Mouse (Mus musculus) hindbrain, embryonic 10.5 days (tissue): Measurements from ENCODE around the gene Smug1. TPM values are rescaled to one million over a fixed set of nuclear protein-coding genes. Genes with fewer than 3 reads are reported as not detected.
A peak's percentile ranks its signal among the peaks of the same experiment; 100 is the strongest.

Source experiments
- DNase-seq: peaks from one replicate; pipeline ENCODE4 v3.0.0-alpha.2; 2017; ENCODE audit warnings: low spot score
- H3K27ac ChIP-seq: fragments of 300-500 bp; sonication (generic); 2 replicates; pipeline ENCODE4 v1.5.1; 2016; ENCODE audit warnings: mild to moderate bottlenecking, moderate library complexity
- H3K27me3 ChIP-seq: fragments of 300-500 bp; sonication (generic); 2 replicates; pipeline ENCODE4 v1.6.1; 2016; ENCODE audit warnings: mild to moderate bottlenecking; ENCODE audit not compliant: poor library complexity, insufficient read depth, severe bottlenecking
- H3K36me3 ChIP-seq: fragments of 300-500 bp; sonication (generic); 2 replicates; pipeline ENCODE4 v1.6.1; 2016; ENCODE audit warnings: mild to moderate bottlenecking, moderate library complexity
- H3K4me1 ChIP-seq: fragments of 300-500 bp; sonication (generic); replicated peaks from 2 replicates; pipeline ENCODE4 v1.6.1; 2016; ENCODE audit warnings: mild to moderate bottlenecking
- H3K4me3 ChIP-seq: fragments of 300-500 bp; sonication (generic); 2 replicates; pipeline ENCODE4 v1.5.1; 2016; ENCODE audit warnings: mild to moderate bottlenecking, moderate library complexity
- H3K9me3 ChIP-seq: fragments of 300-500 bp; sonication (generic); 2 replicates; pipeline ENCODE4 v1.6.1; 2016; ENCODE audit warnings: mild to moderate bottlenecking, moderate library complexity
- WGBS: fragments of 180-500 bp; shearing (Covaris S2); methylation state at CpG from one replicate; pipeline ENCODE4 v1.1.7; 2016; 5-methylcytosine and 5-hydroxymethylcytosine counted together
- polyA plus RNA-seq: library from polyadenylated mRNA; unstranded; fragments of >200 nt; fragmentation: Nextera tagmentation; extraction: Ambion mirVana; gene quantifications from 2 replicates; pipeline ENCODE4 v1.2.1, GENCODE M21; 2016

Gene Smug1
- polyA plus RNA-seq, 1 experiment from 2014 or later, result 24.3 TPM

DNA sequence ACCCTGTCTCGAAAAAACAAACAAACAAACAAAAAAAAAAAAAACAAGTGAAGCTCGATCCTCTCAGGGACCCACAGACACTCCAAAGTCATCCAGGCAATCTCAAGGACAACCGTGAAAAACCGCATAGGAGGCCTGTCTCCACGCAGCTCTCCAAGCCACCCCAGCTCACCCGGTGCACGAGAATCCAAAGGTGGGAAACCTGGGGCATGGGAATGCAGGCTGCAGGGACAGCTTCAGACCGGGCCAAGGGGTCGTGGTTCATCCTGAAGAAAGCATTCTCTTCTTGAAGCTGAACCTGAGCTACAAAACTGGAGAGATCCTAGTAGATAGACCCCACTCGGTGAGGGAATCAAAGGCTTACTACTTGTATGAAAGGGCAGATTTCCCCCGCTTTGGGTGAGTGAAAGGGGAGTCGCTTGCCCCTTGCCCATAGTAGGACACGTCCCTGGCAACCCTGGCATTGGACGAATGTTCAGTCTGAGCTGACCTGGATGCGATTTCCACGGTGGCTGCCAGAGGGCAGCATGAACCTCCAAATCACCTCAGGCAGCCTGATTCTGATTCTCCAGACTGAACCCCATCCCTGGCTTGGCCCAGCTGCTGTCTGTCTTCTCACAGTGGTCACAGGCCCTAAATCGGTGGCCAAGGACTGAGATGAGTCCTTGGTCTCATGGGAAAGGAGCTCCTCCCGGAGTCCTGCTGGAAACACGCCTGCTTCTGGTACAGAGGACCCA lies 18.7 kb upstream of the Smug1 start:
- no peak overlapping the region for H3K27ac ChIP-seq
- WGBS, result 52% methylated on average over 19 of the region's 19 CpGs
- DNase-seq, result peak; percentile 51
- H3K4me1 ChIP-seq, result peaks cover 24% of the 10 kb centered on the region
- H3K36me3 ChIP-seq, result peaks cover 16% of the 10 kb centered on the region
- no peaks in the 10 kb centered on the region for H3K9me3 ChIP-seq
- H3K27me3 ChIP-seq, result peaks cover 49% of the 10 kb centered on the region
- H3K4me3 ChIP-seq, result no peak overlapping the region

DNA sequence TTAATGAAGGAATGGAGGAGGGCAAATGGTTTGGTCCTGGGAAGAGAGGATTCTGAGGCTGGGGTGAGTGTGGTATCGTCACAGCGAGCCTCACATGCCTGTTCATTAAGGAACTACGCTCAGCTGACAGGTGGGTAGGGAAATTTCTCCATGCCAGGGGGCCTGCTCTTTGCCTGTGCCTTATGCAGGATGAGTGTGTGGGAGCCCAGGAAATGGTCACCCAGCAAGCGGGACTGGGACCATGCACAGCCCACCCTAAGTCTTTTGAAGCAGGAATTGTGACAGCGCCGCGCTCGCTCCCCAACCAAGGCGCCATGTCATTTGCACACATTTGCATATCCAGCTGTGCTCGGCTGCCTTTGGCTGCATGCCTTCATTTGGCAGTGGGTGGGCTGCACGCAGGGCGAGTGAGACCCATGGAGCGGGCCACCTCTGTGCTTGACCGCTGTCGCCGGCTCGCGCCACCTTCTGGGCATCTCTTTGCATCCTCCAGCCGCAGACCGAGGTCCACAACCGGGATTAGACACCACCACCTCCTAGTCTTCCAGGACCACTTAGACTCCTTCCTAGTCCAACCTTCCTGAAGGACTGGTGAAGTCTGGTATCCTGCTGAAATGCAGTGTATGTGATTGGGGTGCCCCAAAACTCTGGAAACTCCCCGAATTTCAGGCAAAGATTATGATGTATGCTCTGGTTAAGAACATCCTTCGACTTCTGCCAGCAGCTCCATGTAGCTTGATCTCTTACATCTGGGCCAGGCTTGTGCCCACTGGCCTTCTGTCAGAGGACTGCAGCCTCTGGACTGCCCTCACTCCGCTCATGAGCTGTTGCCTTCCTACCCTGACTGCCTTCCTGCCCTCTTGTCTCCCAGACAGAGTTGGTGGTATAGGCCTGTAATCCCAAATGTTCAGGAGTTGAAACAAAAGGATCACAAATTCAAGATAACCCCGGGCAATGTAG lies 17.0 kb upstream of the Smug1 start:
- WGBS, result 12% methylated on average over 25 of the region's 25 CpGs
- H3K27ac ChIP-seq, result no peak overlapping the region
- no peaks in the 10 kb centered on the region for H3K9me3 ChIP-seq
- peaks cover 24% of the 10 kb centered on the region for H3K4me1 ChIP-seq
- peaks cover 66% of the 10 kb centered on the region for H3K27me3 ChIP-seq
- H3K4me3 ChIP-seq, result peak overlapping the region; percentile 44
- peak; percentile 59 for DNase-seq
- H3K36me3 ChIP-seq, result peaks cover 4% of the 10 kb centered on the region; the same call in 1 of the 2 replicates

DNA sequence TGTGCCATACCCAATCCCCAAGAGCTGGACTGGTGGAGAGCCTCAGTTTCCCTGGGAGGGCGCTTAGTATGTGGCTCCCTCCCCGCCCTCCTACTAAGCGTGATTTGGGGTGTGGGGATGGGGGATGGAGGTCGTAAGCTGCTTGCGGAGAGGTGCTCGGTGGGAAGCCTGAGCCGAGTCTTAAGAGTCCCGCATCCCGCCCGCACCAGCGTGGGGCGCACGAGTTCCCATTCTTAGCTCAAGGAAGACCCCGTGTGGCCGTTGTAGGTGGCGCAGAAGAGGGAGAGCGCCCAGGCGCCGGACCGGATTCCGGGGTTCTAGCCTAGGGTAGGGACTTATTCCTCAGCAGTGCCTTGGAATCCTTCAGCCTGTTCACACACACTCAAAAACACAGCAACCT lies 16.2 kb upstream of the Smug1 start:
- Histone ChIP-seq H3K27me3 (peaks cover 74% of the 10 kb centered on the region), H3K27ac (no peak overlapping the region), H3K4me3 (peak overlapping the region; percentile 44), H3K36me3 (no peaks in the 10 kb centered on the region), H3K4me1 (peaks cover 28% of the 10 kb centered on the region), H3K9me3 (no peaks in the 10 kb centered on the region)
- WGBS, result 1% methylated on average over 21 of the region's 21 CpGs
- peak; percentile 71 for DNase-seq

DNA sequence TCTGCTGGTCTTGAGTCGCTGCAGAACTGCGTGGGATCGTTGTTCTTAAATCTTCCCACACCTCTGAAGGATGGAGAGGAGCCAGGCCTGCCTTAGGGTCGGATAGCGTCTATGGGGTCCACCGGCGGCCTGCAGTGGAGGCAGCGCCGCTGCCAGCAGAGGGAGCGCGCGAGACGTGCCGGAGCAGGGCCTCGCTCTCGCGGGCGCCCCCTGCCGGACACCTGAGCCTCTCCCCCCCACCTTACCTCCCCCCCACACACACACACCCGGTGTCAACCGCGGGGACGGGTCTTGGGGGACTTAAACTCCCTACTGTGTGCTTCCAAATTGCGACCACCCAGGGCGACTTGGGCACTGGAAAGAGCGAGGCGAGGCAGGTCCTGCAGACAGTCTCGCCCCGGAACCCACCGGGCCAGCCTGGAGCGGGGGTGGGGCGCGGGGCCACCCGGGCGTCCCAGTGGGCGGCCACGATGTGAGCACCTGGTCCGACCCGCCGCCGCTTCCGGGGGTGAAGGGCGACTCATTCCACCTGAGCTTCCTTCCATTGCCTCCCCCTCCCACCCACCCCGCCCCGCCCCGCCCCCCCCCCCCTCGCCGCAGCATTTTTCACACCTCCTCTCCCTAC lies 15.4 kb upstream of the Smug1 start:
- Histone ChIP-seq H3K27me3 (peaks cover 82% of the 10 kb centered on the region), H3K4me3 (peak overlapping the region; percentile 44), H3K4me1 (peaks cover 37% of the 10 kb centered on the region), H3K9me3 (no peaks in the 10 kb centered on the region), H3K27ac (no peak overlapping the region), H3K36me3 (no peaks in the 10 kb centered on the region)
- WGBS, result 2% methylated on average over 43 of the region's 48 CpGs
- peak; percentile 82 for DNase-seq

DNA sequence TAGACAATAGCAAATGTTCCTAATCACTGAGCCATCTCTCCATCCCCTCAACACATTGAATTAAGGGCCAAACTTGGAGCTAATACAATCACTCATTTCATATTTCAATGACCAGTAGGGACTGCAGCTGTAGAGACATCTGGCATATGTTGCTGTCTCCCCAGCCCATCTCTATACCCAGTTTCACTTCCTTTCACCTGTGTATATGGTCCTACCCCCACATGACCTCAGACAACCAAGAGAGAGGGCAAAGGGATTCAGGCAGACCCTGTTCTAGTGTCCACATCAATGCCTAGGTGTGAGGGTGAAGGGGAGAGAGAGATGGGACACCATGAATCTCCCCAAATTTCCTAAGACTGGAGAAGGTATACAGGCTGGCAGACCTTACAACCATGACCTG lies 13.5 kb upstream of the Smug1 start:
- Histone ChIP-seq H3K27ac (no peak overlapping the region), H3K36me3 (no peaks in the 10 kb centered on the region), H3K9me3 (no peaks in the 10 kb centered on the region), H3K4me3 (no peak overlapping the region), H3K4me1 (peaks cover 45% of the 10 kb centered on the region), H3K27me3 (peaks cover 98% of the 10 kb centered on the region)
- DNase-seq, result no peak

DNA sequence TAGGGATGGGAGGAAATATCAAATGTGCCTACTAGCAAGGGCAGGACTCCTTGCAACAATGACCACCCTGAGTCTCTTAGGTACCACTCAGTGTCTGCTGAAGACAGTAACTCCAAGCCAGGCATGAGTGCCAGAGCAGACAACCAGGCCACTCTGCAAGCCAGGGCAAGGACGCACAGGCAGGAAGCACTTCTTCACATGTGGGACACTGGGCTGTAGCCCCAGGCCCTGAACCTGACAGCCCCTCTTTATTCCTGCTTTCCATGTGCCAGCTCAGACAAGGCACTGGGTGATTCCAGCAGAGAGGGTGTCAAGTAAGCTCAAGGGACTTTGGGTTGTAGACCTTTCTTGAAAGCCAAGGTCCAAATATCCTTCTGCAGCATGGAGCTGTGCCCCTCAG lies 11.9 kb upstream of the Smug1 start:
- DNase-seq, result peak; percentile 2
- peaks cover 100% of the 10 kb centered on the region for H3K27me3 ChIP-seq
- H3K4me3 ChIP-seq, result no peak overlapping the region
- WGBS, result 62% methylated on average over 1 of the region's 1 CpGs
- H3K4me1 ChIP-seq, result peaks cover 40% of the 10 kb centered on the region
- H3K9me3 ChIP-seq, result no peaks in the 10 kb centered on the region
- H3K36me3 ChIP-seq, result no peaks in the 10 kb centered on the region
- no peak overlapping the region for H3K27ac ChIP-seq

DNA sequence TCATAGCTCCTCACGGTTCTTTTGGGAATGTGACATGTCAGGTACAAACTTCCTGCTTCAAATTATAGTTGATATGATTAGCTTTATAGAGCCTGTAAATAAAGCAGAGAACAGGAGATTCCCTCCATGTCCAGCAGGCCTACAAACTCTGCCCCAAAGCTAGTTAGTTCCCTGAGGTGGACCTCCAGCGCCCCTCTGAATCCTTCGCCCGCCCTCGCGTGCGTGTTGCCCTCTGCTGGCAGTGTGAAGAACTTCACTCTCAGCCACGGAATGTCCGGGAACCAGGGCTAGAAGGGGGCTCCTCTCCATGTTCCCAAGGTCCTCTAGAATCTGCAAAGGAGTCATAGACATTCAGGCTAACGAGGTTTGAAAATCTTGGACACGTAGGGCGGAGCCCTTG lies 11.2 kb upstream of the Smug1 start:
- no peak overlapping the region for H3K27ac ChIP-seq
- peaks cover 100% of the 10 kb centered on the region for H3K27me3 ChIP-seq
- WGBS, result 8% methylated on average over 12 of the region's 12 CpGs
- DNase-seq, result peak; percentile 70
- no peaks in the 10 kb centered on the region for H3K9me3 ChIP-seq
- no peak overlapping the region for H3K4me3 ChIP-seq
- peaks cover 33% of the 10 kb centered on the region for H3K4me1 ChIP-seq
- H3K36me3 ChIP-seq, result no peaks in the 10 kb centered on the region

DNA sequence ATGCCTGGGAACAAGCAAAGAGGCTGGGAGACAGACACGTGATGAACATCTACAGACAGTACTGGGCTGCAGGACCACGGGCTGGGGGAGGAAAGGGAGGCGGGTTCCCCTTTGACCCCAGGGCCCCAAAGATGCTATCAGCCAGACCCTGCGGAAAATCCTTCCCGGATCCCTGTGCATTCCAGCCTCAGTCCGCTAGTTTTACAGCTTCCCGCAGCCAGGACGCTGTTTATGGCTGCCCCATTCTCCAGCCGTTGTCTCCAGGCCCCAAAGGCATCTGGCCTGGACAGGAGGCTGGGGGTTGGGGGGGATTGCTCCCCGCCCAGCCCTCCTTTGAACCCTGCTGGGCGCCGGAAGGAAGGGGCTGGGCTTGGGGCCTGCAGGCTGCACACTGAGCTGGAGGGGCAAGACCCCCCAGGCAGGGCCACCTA lies 10.7 kb upstream of the Smug1 start:
- H3K4me1 ChIP-seq, result peaks cover 28% of the 10 kb centered on the region
- WGBS, result 3% methylated on average over 12 of the region's 12 CpGs
- H3K27ac ChIP-seq, result no peak overlapping the region
- peak; percentile 35 for DNase-seq
- H3K9me3 ChIP-seq, result no peaks in the 10 kb centered on the region
- no peaks in the 10 kb centered on the region for H3K36me3 ChIP-seq
- H3K27me3 ChIP-seq, result peaks cover 100% of the 10 kb centered on the region
- H3K4me3 ChIP-seq, result peak overlapping the region; percentile 21; the same call in 1 of the 2 replicates

DNA sequence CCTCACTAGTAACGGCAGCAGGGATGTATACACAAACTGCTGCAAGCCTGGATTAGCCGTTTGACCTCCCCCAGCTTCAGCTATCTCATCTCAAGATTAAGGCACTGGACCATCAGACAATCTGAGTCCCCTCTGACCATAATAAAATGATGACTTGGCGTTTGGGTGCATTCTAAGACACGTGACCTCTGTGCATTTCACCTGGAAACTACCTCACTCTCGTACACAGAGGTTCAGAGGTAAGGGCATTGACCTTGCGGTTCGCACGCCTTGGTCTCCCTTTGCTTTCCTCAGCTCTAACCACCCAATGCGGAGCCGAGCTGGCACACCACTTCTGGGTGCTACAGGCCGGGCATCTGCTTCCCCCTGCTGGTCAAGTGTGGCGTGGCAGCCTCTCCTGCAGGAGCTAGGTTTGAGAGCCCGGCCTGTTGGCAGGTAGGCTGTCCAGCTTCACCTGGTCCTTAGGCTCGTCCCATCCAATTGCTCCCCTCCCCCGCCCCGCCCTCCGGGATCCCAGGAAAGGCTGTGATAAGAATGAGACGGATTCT lies 10.1 kb upstream of the Smug1 start:
- peak; percentile 89 for DNase-seq
- 2% methylated on average over 18 of the region's 18 CpGs for WGBS
- Histone ChIP-seq H3K27me3 (peaks cover 100% of the 10 kb centered on the region), H3K36me3 (no peaks in the 10 kb centered on the region), H3K9me3 (no peaks in the 10 kb centered on the region), H3K4me1 (peaks cover 22% of the 10 kb centered on the region), H3K4me3 (peak overlapping the region; percentile 21; the same call in 1 of the 2 replicates), H3K27ac (no peak overlapping the region)

DNA sequence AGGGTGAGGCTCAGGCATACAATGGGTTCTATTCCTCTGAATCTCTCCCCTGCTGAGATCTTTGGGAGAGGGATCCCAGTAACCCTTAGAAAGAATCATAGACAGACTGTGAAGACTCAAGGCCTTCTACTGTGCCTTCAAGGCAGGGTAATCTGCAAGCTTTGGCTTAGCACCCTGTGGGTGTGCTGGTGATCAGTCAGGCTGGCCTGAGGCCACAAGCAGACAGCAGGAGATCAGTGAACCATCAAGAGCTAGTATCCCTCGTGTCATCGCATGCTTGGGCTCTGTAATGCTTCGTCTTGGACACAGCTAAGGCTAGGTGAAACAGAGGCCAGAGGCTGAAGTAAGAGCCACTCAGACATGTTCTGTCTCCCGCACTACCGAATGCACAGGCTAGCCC lies 6.4 kb upstream of the Smug1 start:
- Histone ChIP-seq H3K4me1 (peaks cover 54% of the 10 kb centered on the region), H3K36me3 (no peaks in the 10 kb centered on the region), H3K27ac (no peak overlapping the region), H3K9me3 (no peaks in the 10 kb centered on the region), H3K4me3 (no peak overlapping the region), H3K27me3 (peaks cover 100% of the 10 kb centered on the region)
- DNase-seq, result no peak
- 74% methylated on average over 5 of the region's 5 CpGs for WGBS

DNA sequence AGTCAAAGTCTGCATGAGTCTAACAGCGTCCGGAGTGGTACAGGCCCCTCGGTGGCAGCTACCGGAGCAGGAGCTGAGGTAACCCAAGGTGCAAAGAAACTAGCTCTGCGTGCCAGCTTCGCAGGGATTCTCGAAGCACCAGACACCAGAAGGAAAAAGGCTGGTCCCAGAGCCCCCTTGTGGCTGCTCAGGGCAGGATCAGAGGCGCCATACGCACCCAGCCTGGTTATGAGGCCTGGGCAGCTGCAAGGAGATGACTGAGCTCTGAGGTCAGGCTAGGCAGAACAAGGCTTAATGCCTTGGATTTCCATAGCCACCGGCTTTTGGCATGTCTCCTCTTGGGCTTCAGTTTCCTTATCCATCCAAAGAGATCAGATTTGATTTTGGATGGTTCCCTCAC lies 5.6 kb upstream of the Smug1 start:
- WGBS, result 8% methylated on average over 10 of the region's 10 CpGs
- no peaks in the 10 kb centered on the region for H3K36me3 ChIP-seq

DNA sequence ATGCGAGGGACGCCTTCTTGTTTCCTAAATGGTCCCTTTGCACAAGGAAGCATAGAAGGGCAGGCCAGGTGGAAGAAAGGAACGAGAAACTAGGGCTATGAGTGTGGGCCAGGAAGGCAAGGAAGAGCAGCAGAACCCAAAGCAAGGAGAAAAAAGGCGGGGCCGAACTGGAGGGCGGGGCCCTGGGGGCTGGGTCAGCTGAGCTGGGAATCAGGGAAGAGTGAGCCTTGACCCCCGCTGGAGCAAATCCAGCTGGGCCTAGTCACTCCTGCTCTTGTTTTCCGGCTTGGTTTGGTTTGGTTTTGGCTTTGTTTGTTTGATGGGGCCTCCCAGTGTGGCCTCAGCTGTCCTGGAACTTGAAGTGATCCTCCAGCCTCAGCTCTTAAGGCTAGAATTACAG lies 4.4 kb upstream of the Smug1 start:
- Histone ChIP-seq H3K4me3 (no peak overlapping the region), H3K27ac (no peak overlapping the region), H3K4me1 (peaks cover 48% of the 10 kb centered on the region), H3K27me3 (peaks cover 100% of the 10 kb centered on the region), H3K9me3 (no peaks in the 10 kb centered on the region), H3K36me3 (no peaks in the 10 kb centered on the region)
- 6% methylated on average over 8 of the region's 8 CpGs for WGBS
- no peak for DNase-seq

More for the DNA sequence above, 5.6 kb upstream of the Smug1 start:
- H3K27me3 ChIP-seq, result peaks cover 100% of the 10 kb centered on the region
- peak; percentile 82 for DNase-seq
- peaks cover 54% of the 10 kb centered on the region for H3K4me1 ChIP-seq
- H3K27ac ChIP-seq, result no peak overlapping the region
- H3K4me3 ChIP-seq, result no peak overlapping the region
- no peaks in the 10 kb centered on the region for H3K9me3 ChIP-seq
